Mouse (Mus musculus) heart, postnatal 14 days (tissue): ENCODE results near the gene Tex44. TPM values are rescaled to one million over a fixed set of nuclear protein-coding genes. Genes with fewer than 3 reads are reported as not detected.
A peak's percentile ranks its signal among the peaks of the same experiment; 100 is the strongest.

ENCODE experiments used
- DNase-seq, 2 experiments: peaks; one replicate each; pipeline ENCODE4 v3.0.0; 2021 to 2022
- intact Hi-C: fragments of 180-260 bp; cut with DNase I; formaldehyde crosslinking; loops from one replicate; pipeline ENCODE4 v1.15.1; 2025
- total RNA-seq, 2 experiments: library from RNA; stranded (reverse); gene quantifications; 2 replicates each; pipeline ENCODE4 v1.2.3; 2021

The Tex44 gene
- total RNA-seq, 2 experiments from 2014 or later, result not detected

- peak in 1 of 2 experiments; percentile 36 for DNase-seq
- intact Hi-C loops, result no loop called here
Observed at GRCm38 (mm10) chr1:86416321-86416720, 9.8 kb upstream of the Tex44 start.

- intact Hi-C loops, result no loop called here
- DNase-seq, result peak in 1 of 2 experiments; percentile 41
Observed at GRCm38 (mm10) chr1:86421007-86421406, 5.1 kb upstream of the Tex44 start.

- intact Hi-C loops, result no loop called here
Observed at GRCm38 (mm10) chr1:86423879-86424278, 2.2 kb upstream of the Tex44 start.

DNA sequence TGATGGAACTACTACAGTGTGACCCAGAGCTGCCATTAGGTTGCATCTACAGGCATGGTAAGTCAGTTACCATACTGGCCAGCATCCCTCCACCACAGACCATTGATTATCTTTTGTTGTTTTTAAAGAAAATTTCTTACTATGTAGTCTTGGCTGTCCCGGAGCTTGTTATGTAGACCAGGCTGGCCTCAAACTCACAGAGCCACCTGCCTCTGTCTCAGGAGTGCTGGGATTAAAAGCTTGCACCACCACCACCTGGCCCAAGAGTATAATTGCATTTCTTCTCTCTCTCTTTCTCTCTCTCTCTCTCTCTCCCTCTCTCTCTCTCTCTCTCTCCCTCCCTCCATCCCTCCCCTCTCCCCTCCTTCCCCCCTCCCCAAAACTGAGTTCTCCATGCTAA lies 1.8 kb upstream of the Tex44 start:
- intact Hi-C loops, result no loop called here
- DNase-seq, result no peak

More at GRCm38 (mm10) chr1:86423879-86424278, 2.2 kb upstream of the Tex44 start:
- no peak for DNase-seq

- no peak for DNase-seq
- intact Hi-C loops, result loop anchor here (5.0 kb wide), 1 partner anchor 38 kb away; no protein-coding TSS in a partner anchor
Observed at GRCm38 (mm10) chr1:86424835-86425547, 1.1 kb upstream of the Tex44 start.

GRCm38 (mm10) chr1:86430056-86430455 lies 3.9 kb downstream of the Tex44 start:
- intact Hi-C loops, result loop anchor here (1.0 kb wide), 1 partner anchor 59 kb away; no protein-coding TSS in a partner anchor
- DNase-seq, result peak; percentile 76 to 84

- DNase-seq, result no peak
- intact Hi-C loops, result no loop called here
Observed at GRCm38 (mm10) chr1:86432778-86433177, 6.6 kb downstream of the Tex44 start.

DNA sequence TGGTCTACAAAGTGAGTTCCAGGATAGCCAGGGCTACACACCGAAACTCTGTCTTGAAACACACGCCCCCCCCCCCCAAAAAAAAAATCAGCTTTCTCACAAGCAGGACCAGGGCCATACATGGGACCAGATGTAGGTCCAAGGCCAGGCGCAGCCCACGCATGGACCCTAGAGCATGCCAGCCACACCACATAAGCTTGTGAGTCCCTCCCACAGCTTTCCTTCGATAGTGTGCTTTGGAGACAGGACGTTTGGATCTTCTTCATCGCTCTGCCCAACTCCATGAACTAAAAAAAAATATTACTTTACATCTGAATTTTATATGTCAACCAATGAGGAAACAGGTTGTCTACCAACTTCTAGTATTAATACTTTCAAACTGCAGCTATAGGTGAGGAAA lies 7.2 kb downstream of the Tex44 start:
- intact Hi-C loops, result no loop called here
- DNase-seq, result no peak

- DNase-seq, result peak; percentile 69 to 74
- intact Hi-C loops, result no loop called here
Observed at GRCm38 (mm10) chr1:86434001-86434400, 7.9 kb downstream of the Tex44 start.

DNA sequence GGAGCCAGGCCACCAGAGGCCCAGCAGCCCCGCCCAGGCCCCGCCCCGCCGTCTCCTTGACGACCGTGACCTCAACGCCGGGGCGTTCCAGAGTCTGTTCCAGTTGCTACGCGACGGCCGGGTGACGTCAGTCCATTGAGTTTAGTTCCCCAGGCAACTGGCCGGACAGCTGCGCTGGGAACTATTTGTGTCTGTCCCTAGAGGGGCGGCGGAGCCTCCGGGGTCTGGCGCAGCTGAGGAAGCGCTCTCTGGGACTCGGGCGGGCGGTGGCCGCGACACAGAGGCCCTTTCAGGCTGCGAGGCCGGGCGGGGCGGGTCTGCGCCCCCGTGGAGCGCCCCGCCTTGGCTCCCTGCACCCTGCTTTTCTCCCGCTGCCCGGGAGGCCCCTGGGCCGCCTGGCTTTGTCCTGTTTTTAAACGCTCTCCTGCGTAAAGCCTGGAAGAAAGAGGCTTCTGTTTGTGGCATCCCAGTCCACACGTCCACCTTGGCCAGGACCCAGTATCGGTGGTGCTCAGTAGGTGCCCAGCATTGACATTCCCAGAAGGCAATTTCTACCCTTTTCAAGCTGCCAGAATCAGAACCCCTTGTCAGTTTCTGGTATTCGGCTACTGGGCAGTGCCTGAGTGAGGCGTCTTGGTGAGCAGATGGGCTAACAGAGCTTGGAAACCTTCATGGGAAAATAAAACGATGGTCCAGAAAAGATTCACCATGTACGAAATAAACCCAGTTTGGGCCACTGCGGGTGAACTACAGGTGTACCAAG lies 8.5 kb downstream of the Tex44 start:
- peak; percentile 99 for DNase-seq
- intact Hi-C loops, result no loop called here

- intact Hi-C loops, result no loop called here
- peak; percentile 70 to 75 for DNase-seq
Observed at GRCm38 (mm10) chr1:86435302-86435821, 9.2 kb downstream of the Tex44 start.

- intact Hi-C loops, result no loop called here
- no peak for DNase-seq
Observed at GRCm38 (mm10) chr1:86437219-86438013, 11.3 kb downstream of the Tex44 start.

DNA sequence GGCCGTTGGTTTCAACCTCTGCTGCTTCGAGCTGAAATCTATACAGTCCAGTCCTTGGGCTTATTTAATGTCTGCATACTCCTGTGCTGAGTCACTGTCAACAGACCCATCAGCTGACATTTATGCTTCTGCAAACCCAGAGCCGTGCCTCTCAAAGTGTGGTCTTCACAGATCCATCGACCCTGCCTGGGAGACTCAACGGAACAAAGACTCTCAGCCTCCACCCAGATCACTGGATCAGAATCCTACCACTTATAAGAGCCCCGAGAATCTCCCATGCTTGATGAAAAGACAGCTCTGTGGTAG lies 11.8 kb downstream of the Tex44 start:
- DNase-seq, result no peak
- intact Hi-C loops, result no loop called here

- no peak for DNase-seq
- intact Hi-C loops, result no loop called here
Observed at GRCm38 (mm10) chr1:86438501-86438900, 12.4 kb downstream of the Tex44 start.

DNA sequence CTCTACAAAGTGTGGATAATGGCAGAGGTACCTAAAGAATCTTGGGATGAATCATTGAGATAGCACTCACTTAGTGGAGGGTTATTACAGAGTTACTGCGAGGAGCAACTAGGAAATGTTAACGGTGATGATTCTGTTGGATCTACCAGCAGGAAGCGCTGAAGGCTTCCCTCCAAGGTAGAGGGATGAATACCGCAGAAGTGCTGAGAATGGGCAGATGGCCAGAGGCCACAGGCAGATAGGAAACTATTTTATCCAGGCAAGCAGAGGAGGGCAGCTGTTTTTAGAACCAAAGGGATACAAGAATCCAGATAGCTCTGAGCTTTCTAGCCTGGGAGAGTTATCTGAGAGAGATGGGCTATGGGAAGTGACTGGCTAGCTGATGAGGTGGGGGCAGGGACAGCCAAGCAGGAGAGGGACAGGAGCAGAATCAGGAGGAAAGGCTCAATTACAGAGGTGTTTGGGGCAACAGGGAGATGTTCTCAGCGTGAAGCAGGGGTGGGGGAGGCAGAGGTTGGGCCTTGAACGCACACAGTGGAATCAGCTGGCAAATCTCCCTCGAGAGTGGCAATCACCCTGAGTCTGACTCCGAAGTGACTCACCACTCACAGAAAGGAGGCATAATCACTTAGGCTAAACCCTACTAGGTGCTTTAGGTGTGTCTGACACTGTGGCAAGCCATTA lies 13.5 kb downstream of the Tex44 start:
- intact Hi-C loops, result loop anchor here (1.0 kb wide), 2 partner anchors 61 to 93 kb away; no protein-coding TSS in a partner anchor
- peak; percentile 36 to 41 for DNase-seq

DNA sequence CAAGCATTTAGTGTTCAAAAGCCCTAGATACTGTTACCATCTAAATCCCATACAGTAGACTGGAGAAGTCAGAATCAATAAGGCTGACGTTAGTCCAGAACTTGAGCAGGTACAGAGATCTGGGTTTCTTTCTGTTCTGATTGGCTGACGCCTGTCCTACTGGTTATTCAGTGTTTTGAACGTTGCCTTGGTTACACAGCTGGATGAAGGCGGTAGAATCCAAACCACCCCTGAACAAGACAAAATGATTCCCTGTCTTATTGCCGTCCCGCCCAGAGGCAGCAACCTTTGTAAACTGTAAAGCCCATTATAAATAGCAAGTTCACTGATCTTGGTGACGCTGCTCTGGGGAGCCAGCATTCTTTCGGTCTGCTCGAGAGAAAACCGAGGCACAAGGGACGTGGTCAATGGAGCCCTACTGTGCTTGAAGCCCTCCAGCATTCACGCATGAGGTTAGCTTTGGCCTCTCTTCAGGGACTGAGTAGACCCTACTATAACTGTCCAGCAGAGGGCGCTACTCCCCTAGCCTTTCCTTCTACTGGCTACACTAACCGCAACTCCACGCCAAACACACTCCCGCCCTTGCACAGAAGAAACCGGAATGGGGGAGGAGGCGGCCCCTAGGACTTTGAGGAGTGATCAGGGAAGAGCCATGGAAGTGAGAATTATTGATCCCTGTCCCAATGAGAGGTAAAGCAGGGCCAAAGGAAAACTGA lies 14.2 kb downstream of the Tex44 start:
- peak; percentile 93 to 96 for DNase-seq
- intact Hi-C loops, result loop anchor here (1.0 kb wide), 1 partner anchor 60 kb away; no protein-coding TSS in a partner anchor

DNA sequence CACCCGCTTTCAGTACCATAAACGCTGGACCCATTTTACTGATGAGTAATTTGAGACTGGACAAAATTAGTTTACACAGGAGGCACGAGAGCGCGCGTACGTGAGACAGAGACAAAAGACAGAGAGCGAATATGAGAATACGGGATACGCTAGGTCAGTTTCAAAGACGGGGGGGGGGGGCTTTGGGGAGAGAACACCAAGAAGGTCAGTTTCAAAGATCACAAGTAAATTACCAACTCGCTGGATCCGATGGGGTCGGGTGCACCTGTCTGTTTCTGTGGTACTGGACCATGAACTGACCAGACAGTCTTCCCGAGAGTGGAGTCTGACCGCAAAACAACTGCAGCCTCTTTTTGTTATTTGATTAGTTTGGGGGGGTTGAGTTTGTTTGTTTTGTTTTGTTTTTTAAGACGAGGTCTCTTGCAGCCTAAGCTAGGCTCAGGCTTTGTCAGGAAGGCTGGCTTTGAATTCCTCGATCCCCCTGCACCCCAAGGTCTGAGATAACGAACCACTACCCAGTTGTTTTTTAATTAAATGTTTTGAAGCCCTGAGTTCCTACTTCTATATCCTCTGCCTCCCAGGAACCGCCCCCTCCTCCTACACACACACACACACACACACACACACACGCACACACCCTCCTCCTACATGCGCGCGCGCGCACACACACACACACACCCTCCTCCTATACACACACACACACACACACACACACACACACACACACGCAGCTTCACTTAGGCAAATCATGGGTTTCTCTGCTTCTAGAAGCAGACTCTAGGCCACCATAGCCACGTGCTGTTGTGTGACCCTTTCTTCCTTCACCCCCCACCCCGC lies 15.0 kb downstream of the Tex44 start:
- intact Hi-C loops, result loop anchor here (1.0 kb wide), 1 partner anchor 59 kb away; no protein-coding TSS in a partner anchor
- peak; percentile 54 to 60 for DNase-seq

DNA sequence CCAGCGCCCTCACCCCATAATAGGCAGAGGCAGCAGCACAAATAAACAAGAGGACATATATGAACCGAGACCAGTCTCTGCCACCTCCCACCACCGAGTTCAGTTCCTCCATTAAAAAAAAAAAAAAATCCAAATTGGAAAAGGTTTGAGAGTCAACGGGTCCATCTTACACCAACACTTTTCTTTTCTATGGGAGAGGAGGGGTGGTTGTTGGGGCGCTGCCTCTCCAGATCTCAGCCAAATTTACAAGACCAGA lies 15.5 kb downstream of the Tex44 start:
- intact Hi-C loops, result no loop called here

More for the DNA sequence above, 15.5 kb downstream of the Tex44 start:
- DNase-seq, result no peak
